Mouse (Mus musculus) gastrocnemius, postnatal 25 days (tissue): ENCODE data around the gene Ncbp3. TPM values are rescaled to one million over a fixed set of nuclear protein-coding genes. Genes with fewer than 3 reads are reported as not detected.

Experiments
- DNase-seq: peaks from one replicate; pipeline ENCODE4 v3.0.0; 2022
- long read RNA-seq, 2 experiments: library from polyadenylated mRNA; stranded (forward); transcript quantifications; one replicate each; pipeline ENCODE4 v2.0.0; 2021
- total RNA-seq, 2 experiments: library from RNA; stranded (reverse); gene quantifications; 1 replicate in 1 of 2; 2 replicates in 1 of 2; pipeline ENCODE4 v1.2.3; 2021

Ncbp3 gene
- total RNA-seq: 1 to 10 TPM; 2.8 to 3.1 TPM
- long read RNA-seq, experiment 1, full-length matches to known transcripts: 4 of 6 reads
- long read RNA-seq, experiment 1, partial matches to known transcripts: 1 of 6 reads
- long read RNA-seq, experiment 1, other reads (novel, unspliced or antisense): 1 of 6 reads
- long read RNA-seq, experiment 2, full-length matches to known transcripts: 5 of 7 reads
- long read RNA-seq, experiment 2, partial matches to known transcripts: 1 of 7 reads
- long read RNA-seq, experiment 2, other reads (novel, unspliced or antisense): 1 of 7 reads

DNA sequence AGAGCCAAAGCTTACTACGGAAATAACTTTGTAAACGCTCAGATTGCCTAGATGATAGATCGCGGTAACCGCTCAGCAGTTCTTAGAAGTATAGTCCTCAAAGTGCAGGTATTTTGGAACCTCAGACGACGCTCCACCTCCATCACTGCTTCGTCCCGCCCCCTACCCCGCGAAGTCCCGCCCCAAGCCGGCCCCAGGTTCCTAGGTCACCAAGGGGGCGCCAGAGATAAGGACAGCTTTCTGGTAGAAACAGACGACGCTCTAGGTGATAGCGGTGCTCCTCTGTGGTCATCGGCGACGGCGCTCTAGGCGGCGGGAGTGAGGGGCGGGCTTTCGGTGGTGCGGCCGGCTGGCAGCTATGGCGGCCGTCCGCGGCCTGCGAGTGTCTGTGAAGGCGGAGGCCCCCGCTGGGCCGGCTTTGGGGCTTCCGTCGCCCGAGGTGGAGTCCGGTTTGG lies at the start of gene Ncbp3:
Gene Ncbp3, plus strand, starts transcription at position 242 of the 455 bp plus-strand sequence.
- peak; percentile 94 for DNase-seq

DNA sequence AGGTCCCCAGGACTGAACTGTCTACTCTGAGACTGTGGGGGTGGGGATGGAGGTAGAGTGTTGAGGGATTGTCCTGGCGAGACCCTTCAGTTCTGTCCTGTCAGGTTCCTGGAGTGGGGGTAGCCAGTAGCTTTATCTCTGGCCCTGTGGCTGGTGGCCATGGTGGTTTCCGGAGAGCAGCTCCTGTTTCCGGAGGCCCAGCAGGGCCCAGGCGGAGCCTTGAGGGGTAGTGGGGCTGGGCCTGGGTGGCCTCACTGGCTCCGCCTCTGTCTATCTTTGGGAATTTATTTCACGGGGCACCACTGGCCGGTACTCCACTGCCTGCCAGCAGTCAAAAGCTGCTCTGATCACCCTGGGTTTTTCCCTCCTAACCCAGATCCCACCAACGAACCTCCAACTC lies 48.8 kb upstream of the Ncbp3 start, which contains the start of gene P2rx1:
Gene P2rx1, plus strand, starts transcription at position 333 of the 400 bp plus-strand sequence.
- no peak for DNase-seq

DNA sequence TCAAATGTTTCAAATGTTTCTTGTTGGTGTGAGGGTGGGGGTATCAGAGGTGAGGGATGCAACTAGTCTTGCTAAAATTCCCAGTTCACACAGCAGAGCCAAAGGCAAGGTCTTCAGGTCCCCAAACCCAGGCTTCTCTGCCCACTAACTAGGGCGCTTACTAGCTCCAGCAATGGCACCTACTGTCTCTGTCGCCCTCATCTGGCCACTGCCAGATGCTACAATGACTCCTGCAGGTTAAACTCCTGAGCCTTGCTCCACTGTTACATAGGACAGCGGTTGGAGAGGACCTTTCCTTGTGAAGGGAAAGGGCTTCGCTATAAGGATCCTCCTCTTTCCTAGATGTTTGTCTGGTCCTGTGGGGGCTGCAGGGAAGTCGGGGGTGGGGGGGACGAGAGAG lies 46.6 kb upstream of the Ncbp3 start:
- DNase-seq: peak; percentile 44

DNA sequence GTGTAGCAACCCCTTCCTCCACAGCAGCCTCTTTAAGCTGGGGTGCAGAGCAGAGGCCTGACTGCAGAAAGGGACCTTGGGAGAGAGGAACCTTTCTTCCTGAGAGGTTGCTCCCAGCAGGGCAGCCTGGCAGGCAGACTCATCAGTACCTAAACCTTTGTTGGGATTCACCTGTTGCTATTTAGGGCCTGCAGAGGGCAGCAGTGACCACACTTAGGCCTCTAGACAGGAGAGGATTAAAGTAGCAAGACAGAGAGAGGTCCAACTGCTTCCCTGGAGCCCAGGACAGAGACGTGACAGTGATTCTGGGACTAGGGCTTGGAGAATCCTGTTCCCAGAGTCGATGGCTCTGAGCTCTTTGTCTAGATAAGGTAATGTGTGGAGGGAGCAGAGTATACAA lies 41.2 kb upstream of the Ncbp3 start:
- no peak for DNase-seq

DNA sequence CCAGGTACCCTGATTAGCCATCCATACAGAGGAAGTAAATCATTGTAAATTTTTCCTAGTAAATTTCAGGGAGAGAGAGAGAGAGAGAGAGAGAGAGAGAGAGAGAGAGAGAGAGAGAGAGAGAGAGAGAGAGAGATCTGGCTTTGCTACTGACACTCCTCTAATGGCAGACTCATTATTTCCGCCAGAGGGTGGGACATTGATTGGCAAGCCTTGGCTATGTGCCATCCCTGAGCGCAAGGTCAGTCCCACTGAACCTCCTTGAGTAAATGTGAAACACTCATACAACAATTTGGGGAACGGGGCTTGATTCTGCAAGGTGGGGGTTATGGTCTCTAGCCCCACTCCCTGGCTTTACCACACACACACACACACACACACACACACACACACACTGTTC lies 40.5 kb upstream of the Ncbp3 start:
- DNase-seq: no peak

DNA sequence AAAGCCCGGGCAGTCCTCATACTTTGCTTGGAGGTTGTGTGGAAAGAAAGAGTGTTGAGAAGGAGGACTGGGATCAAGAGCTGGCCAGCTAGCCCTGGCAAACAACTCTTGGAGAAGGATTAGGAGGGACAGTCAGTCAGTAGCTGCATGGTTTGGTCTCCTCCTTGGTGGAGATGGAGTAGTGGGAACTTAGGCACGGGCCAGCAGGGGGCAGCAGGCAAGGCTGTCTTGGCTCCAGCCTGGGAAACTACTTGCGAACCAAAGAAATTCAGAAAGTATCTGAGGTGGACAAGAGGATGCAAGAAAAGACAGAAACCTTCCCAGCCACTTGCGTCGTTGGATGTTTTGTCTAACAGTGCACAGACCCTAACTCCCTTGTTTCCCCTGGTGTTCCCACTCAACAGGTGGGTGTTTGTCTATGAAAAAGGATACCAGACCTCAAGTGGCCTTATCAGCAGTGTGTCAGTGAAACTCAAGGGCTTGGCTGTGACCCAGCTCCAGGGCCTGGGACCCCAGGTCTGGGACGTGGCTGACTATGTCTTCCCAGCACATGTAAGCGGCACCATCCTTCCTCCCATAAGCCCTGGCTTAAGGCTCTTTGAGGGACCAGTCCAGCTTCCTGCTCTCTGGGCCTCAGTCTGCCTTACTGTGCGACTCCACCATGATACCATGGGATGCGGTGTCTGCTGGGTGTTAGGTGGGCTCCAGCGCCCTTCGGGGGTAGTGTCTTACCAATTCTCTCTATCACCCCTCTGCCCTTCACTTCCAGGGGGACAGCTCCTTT lies 39.7 kb upstream of the Ncbp3 start:
- DNase-seq: peak; percentile 31

DNA sequence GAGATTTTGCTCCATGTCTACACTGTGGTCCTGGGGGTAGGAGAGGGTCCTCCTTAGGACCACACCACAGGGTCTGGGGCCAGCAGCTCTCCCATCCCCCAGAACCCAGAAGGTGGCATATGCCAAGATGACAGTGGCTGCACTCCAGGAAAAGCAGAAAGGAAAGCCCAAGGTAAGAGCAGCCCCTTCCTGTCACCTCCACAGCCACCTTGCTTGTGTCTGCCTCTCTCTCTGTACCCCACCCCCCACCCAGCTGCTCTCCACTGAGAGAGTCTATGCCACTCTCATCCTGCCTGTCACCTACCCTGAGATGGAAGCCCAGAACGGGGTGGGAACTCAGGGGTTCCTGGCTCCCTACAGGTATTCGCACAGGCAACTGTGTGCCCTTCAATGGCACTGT lies 38.8 kb upstream of the Ncbp3 start:
- DNase-seq: no peak

DNA sequence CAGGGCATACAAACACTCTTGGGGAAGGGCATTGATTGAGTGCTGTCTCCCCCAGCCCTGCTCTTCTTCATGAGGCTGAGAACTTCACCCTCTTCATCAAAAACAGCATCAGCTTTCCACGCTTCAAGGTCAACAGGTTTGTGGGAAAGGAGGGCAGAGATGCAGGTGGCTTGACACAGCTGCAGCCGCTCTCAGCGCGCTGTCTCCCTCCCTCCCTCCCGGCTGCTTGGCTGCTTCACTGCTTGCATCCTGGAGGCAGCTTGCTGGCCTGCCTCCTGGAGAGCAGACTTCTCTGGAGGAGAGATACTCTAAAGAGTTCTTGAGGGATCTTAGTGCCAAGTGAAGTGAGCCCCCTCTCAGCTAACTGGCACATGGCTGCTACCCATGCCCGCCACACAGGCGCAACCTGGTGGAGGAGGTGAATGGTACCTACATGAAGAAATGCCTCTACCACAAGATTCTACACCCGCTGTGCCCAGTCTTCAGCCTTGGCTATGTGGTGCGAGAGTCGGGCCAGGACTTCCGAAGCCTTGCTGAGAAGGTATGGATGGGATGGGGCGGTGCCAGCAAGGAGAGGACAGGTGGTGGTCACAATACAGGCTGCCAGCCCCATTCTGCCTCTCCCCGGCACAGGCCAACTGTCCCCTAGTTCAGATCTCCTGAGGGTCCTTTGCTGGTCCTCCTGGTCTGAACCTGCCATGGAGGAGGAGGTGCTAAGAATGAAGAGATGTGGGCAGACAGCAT lies 37.9 kb upstream of the Ncbp3 start:
- DNase-seq: peak; percentile 29

DNA sequence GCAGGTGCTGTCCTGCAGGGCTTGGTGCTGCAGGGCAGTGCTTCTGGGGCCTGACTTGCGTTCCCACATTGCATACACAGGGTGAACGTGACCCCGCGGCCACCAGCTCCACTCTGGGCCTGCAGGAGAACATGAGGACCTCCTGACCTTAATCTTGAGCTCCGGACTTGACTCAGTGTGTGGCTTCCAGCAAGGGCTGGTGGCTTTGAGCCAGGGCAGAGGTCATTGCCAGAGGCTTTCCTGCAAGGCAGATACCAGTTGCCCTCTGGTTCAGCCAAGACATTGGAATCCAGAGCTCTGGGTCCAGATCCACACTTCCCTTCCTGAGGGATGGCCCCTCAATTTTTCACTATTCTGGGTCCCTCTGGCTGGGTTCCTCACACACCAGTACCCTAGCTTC lies 33.6 kb upstream of the Ncbp3 start:
- no peak for DNase-seq

DNA sequence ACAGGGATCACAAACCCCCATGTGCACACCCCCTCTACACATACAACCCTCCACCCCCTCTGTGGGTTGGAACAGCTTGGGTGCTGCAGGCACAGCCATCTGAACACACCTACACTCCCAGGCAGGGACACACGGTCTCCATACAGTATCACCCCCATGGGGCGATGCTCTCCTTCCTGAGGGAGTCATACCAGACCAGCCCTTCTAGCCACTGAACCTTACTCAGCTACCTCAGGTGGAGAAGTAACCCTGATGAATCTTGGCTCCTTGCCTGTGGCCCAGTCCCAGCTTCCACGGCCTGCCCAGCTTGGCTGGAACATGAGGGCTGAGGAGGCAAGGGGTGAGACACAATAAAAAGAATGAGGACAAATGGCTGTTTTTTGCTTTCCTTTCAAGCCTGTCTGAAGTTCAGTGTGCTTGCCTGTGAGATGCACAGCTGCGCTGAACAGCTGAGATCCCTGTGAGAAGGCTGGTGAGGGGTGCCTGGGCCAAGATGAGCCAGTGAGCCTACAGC lies 32.7 kb upstream of the Ncbp3 start:
- no peak for DNase-seq

DNA sequence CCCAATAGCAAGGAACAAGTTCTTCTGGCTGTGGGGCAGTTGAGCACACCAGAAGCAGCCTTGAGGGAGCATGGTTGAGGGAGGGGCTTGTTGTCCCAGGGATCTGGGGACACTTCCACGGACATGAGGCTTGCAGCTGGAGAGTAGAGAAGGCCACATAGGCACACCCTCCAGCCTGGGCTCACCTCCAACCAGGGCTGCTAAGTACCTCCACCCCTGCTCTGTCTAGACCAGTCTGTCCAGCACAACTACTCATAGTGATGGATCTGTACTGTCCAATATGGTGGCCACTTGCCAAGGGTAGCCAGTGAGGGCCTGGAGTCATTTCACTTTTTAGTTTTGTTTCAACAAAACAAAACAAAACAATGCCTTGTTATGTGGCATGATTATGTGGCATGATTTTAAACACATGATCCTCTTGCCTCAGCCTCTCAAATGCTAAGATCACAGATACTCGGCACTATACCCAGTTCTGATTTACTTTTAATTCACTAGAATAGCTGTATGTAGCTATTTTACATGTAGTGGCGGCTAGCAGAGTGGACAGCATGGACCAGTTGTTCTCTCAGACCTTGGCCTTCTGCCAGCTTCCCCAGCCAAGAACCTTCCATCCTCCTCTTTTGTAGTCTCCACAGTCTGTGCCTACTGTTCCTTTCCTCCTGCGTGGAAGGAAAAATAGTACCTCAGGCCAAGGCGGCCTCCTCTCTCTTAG lies 32.0 kb upstream of the Ncbp3 start:
- peak; percentile 77 for DNase-seq

DNA sequence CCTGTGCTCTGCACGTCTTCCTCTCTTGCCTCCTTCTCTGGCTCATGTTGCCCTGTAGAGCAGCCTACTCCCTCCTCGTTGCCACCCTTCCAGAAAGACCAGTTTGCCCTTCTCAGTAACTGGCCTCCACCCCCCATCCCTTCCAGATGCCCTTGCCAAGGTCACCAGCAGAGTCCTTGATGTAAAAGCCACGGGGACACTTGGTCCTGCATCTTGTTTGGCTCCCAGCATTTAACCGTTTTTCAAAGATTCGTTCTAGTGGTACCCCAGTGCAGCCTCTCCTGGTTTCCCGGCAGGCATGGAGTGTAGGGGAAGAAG lies 31.5 kb upstream of the Ncbp3 start:
- DNase-seq: no peak

DNA sequence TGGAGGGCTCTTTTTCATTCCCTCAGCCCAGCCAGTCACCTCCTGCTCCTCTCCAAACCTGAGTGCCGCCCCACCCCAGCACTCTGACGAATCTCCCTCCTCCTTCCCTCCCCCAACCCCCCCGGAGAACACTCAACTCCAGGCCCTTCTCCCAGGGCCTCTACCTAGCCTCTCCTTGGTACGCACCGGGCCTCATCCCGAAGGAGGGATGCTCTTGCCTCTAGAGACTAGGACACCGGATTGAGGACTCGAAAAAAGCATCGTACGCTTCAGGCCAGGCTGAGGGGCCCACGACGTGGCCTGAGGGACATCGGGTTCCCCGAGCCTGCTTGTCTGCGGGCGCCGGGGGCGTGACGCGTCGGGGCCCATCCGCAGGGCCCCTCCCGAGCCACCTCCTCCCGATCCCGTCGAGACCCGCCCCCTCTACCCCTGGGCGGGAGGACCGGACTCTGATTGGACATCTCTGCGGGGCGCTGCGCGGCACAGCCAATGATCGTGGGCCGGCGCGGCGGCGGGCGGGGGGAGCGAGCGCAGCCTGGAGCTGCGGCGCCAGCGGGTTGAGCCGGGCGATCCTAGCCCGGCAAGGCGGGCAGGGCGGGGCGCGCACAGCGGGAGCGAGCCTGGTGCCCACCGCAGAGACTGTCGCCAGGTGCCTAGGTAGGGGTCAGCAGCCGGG lies 29.0 kb upstream of the Ncbp3 start, which contains the start of gene Camkk1:
Gene Camkk1, plus strand, starts transcription at position 538 of the 676 bp plus-strand sequence.
- DNase-seq: peak; percentile 94

DNA sequence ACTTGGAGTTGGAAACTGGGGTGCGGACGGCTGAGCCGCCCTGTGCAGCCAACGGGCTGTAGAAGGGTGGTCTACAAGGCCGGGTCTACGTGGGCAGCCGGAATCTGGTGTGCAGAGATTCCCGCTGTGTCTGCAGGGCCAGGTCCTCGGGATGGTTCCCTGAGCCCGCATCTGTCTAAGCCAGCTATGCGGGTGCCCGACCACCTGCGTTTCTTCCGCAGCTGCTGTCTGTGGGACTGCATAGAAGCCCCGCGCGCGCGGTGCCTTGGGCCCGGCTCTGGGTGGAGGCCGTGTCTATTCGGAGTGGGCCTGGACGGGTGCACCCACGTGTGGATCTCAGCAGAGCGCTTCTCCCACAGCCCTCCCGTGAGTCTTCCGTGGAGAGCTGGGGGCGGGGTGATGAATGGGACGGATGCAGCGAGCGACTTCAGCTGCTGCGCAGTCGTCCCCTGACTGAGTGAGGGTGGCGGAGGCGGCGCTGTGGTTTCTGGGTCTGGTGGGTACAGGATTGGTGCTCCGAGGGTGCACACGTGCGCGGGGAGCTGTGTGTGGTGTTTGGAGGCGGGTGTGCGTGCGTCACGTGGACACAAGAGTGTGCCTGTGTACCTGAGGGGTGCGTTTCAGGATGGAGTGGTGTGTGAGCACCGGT lies 28.3 kb upstream of the Ncbp3 start:
- DNase-seq: peak; percentile 56

DNA sequence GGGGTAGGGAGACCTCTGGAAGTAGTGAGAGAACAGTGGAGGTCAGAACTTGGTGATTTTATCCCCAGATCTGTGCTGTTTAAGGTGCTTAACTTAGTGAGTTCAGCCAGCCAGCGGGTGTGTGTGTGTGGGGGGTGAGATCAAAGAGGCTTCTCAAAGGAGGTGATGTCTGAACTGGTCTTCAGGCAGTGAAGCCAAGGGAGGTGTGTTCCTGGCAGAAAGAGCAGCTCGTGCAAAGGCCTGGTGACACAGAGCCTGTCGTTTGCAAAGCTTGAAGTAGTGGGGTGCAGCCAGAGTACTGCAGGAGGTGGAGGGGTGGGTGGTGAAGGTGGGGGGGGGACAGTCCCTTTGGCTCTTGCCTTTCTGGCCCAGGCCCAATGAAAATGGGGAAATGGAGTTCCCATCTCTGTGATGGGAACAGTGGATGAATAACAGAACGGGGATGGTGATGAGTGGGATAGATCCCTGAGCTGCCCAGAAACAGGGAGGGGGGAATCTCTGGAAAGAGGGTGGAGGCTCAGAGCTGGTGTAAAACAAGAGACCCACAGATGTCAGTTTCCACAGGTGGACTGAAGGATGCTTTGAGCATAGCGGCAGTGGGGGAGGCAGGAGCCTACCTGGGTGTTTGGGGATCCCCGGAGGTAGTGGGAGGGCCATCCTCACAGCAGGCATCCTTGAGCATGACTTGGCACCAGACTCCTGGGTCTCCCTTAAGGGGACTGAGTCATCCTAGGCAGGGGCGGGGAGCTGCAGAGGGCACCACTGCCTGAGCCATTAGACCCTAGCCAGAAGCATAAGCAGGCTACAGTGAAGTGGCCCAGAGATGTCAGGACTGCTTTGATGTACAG lies 26.4 kb upstream of the Ncbp3 start:
- no peak for DNase-seq

DNA sequence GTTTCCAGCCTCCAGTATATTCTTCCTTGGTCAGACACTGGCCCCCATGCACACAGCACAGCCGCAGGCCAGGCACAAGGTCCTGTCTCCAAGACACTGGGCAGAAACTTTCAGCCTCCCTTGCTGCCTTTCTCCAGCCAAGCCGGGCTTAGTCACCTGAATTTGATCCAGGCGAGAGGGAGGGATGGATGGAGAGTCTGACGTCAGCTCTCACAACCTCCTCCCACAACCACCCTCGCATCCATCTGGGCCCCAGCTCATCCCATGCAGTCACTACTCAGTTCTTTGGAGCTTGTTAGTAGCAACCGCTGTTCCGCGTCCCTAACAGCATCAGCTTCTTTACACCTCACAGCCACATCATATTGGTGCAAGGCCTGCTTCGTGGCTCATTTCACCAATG lies 24.5 kb upstream of the Ncbp3 start:
- peak; percentile 84 for DNase-seq

DNA sequence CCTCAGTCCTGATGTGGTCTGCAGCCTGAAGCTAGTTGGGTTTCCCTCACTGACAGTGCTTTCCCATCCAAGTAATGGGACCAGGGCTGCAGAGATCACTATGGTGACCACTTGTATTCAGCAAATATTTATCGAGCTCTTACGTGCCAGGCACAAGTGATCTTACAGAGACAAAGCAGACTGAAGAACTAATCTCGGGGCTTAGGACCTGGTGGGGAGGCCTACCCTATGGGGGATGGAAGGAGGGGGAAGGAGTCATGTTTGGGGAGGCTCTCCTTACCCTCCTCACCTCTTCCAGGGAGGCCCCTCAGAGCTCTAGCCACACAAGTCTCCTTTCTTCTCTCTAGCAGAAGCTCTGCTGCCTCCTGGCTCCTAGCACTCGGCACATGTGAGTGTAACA lies 23.8 kb upstream of the Ncbp3 start:
- DNase-seq: no peak

DNA sequence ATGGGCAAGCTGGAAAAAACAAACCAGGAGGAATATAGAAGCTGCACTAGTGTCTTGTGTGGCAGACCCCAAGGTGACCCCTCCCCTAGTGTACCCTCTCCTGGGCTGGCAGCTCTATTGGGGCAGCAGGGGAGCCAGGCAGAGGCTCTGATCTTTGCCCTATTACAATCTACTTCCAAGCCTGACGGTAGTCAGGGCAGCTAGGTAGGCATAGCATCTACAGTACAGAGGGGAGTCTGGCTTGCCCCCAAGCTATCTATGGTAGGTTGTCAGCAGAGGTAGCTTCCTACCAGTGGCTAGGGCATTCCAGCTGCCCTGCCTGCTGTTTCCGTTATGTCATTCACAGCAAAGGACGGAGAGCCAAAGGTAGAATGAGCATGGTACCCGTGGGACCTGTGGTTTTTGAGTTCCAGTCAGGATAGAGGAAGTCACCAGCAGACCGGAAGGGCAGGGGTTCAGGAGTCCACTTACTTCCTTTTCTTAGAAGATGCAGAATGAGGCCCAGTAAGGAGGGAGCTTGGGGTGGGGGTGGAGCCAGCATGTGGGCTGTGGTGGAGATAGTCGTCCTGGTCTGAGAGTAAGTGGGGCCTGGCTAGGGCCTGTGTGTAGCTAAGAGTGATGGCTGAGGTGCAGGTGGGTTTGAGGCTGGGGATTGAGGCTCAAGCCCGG lies 23.2 kb upstream of the Ncbp3 start:
- peak; percentile 32 for DNase-seq

DNA sequence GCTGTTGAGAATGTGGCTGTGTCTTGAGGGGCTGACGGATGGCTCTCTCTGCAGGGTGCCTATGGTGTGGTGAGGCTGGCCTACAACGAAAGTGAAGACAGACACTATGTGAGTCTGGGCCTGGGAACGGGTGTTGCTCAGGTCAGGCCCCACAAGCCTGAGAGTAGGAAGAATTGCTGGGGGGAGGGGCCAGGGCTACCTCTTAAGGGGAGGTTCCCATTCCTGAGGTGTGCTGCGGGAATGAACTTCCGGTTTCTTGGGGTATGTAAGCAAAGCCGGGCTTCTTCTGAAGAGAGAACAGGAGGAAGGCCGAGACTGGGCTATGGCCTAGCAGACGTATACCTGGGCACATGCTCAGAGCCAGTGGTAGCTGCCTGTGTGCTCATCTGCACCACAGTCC lies 20.6 kb upstream of the Ncbp3 start:
- no peak for DNase-seq
